ENCODE assay signal across 8 mouse cellular contexts in genomic region chr14:18167041-18167440, GRCm38 (mm10).
DNase-seq lines count a peak whose midpoint lies in the region; ATAC-seq and TF ChIP-seq lines count a peak whose summit lies in the region.

No protein-coding gene starts in this region.

- peak; percentile 77 for TF ChIP-seq CTCF in left cerebral cortex, adult 2 months (IDR thresholded peaks at IDR 0.05)
- TF ChIP-seq CTCF in lung, embryonic 14.5 days (IDR thresholded peaks at IDR 0.05; ENCODE audit: low read depth), result peak; percentile 54

- H3K4me3 ChIP-seq in left cerebral cortex, adult 2 months, result no peak overlapping the region
- H3K4me3 ChIP-seq in lung, embryonic 14.5 days (ENCODE audit: low read depth, low read length), result no peak overlapping the region

- no peak overlapping the region for H3K9ac ChIP-seq in lung, embryonic 14.5 days

- no peaks in the 10 kb centered on the region for H3K36me3 ChIP-seq in lung, embryonic 14.5 days (ENCODE audit: insufficient read depth)

- peak; percentile 69 for ATAC-seq in granulocyte monocyte progenitor cell, adult 5-6 weeks (replicated peaks; ENCODE audit: poor library complexity, severe bottlenecking)
- no peak for ATAC-seq in lung, embryonic 14.5 days (ENCODE audit: insufficient read depth)

- H3K27ac ChIP-seq in left cerebral cortex, adult 2 months, result no peak overlapping the region
- H3K27ac ChIP-seq in lung, embryonic 14.5 days (ENCODE audit: low read depth), result no peak overlapping the region

- H3K4me1 ChIP-seq in lung, embryonic 14.5 days (ENCODE audit: insufficient read depth), result no peaks in the 10 kb centered on the region

- peak; percentile 10 to 81 for DNase-seq in adrenal gland, adult (ENCODE audit: inconsistent age in 2 of 2, low spot score in 1 of 2)
- no peak for DNase-seq in adrenal gland, postnatal 4 days (ENCODE audit: low spot score in 2 of 2)
- peak in 1 of 2 experiments; percentile 44 for DNase-seq in left cerebral cortex, adult 2 months (ENCODE audit: extremely low spot score in 1 of 2, low spot score in 2 of 2)
- no peak for DNase-seq in left cerebral cortex, postnatal 10 days (ENCODE audit: extremely low spot score in 1 of 2, low spot score in 2 of 2)
- DNase-seq in adrenal gland, adult 2 months, result peak; percentile 29
- peak; percentile 67 for DNase-seq in lung, embryonic 14.5 days
- peak; percentile 72 for DNase-seq in thymus, postnatal 4 days

- intact Hi-C loops in left cerebral cortex, adult 2 months (cut with DNase I), result loop anchor here (5.0 to 10.0 kb wide), 3 partner anchors 222 to 765 kb away; no protein-coding TSS in a partner anchor
- intact Hi-C loops in left cerebral cortex, postnatal 10 days (cut with DNase I), result loop anchor here (10.0 kb wide), 1 partner anchor 502 kb away; the partner anchor contains the start of gene Thrb

- H3K4me2 ChIP-seq in lung, embryonic 14.5 days, result no peak overlapping the region

- H3K9me3 ChIP-seq in lung, embryonic 14.5 days (ENCODE audit: low read depth, low read length), result no peaks in the 10 kb centered on the region

- no peaks in the 10 kb centered on the region for H3K27me3 ChIP-seq in lung, embryonic 14.5 days (ENCODE audit: insufficient read depth, low read length)

Comparison
In these comparisons a context has a peak if more than half of its experiments do, and no peak if none do; other contexts are left out.
1. DNase-seq: peak in adrenal gland, adult (2 of 2), adrenal gland, adult 2 months (single experiment), lung, embryonic 14.5 days (single experiment) and thymus, postnatal 4 days (single experiment); none in adrenal gland, postnatal 4 days (0 of 2) and left cerebral cortex, postnatal 10 days (0 of 2).